In the genomic region with DNA sequence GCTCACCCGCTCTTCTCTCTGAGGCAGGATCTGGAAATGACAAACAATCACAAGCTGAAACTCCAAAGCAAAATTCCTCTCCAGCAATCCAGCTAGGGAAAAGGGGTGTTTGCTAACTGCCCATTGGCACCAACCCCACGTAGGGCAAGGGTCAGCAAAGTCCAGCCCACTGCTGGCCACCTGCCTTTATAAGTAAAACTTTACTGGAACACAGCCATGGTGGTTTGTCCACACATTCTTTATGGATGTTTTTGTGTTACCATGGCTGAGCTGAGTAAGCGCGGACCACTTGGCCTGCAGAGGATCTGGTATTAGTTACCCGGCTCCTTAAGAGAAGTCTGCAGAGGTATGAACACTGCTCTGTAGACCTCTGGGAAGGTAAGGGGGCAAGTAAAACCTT, we compare ENCODE assay signal across 12 mouse cellular contexts.
DNase-seq lines count a peak whose midpoint lies in the region; ATAC-seq lines count a peak whose summit lies in the region.
"Had no signal": no experiment of that assay in that cellular context is flagged by ENCODE, and none has a peak within 500 bp of the region (broad histone marks: within the 10 kb centered on the region; RNA-seq: fewer than 3 reads in every experiment).

No protein-coding gene starts in this region.

- no peaks in the 10 kb centered on the region for H3K27me3 ChIP-seq in forebrain, embryonic 14.5 days (replicated peaks; ENCODE audit: control insufficient read depth, insufficient read depth, low read length)
- H3K27me3 ChIP-seq in forebrain, embryonic 12.5 days, result no peaks in the 10 kb centered on the region
- H3K27me3 ChIP-seq: embryonic facial prominence, embryonic 13.5 days; limb, embryonic 15.5 days had no signal

- 0 out of 2 replicates have a peak overlapping the region, but pooled peaks have one; percentile 6 for H3K27ac ChIP-seq in forebrain, embryonic 14.5 days (ENCODE audit: low read depth, low read length)
- no peak overlapping the region for H3K27ac ChIP-seq in forebrain, embryonic 12.5 days
- H3K27ac ChIP-seq in brown adipose tissue, adult 24 weeks (replicated peaks; ENCODE audit: low read depth, low read length), result peak overlapping the region; percentile 100
- H3K27ac ChIP-seq: embryonic facial prominence, embryonic 13.5 days had no signal

- peak; percentile 37 for DNase-seq in forebrain, embryonic 14.5 days (ENCODE audit: low spot score)
- DNase-seq in left cerebral cortex, postnatal 14 days (ENCODE audit: low spot score in 2 of 2), result peak; percentile 39 to 70
- no peak for DNase-seq in left cerebral cortex, adult 11 months (ENCODE audit: low spot score)
- peak; percentile 43 to 57 for DNase-seq in layer of hippocampus, postnatal 36 days
- no peak for DNase-seq in cerebellum, postnatal 36 days

- H3K4me2 ChIP-seq in forebrain, embryonic 14.5 days (ENCODE audit: low read length), result no peak overlapping the region
- no peak overlapping the region for H3K4me2 ChIP-seq in forebrain, embryonic 12.5 days
- H3K4me2 ChIP-seq: embryonic facial prominence, embryonic 13.5 days; limb, embryonic 15.5 days had no signal

- H3K9ac ChIP-seq in forebrain, embryonic 14.5 days (ENCODE audit: low read length), result no peak overlapping the region
- no peak overlapping the region for H3K9ac ChIP-seq in forebrain, embryonic 12.5 days
- H3K9ac ChIP-seq: embryonic facial prominence, embryonic 13.5 days; limb, embryonic 15.5 days had no signal

- no peak for ATAC-seq in forebrain, embryonic 14.5 days
- no peak for ATAC-seq in forebrain, embryonic 12.5 days (ENCODE audit: low FRiP score)
- no peak for ATAC-seq in activated CD4-positive, CD25-positive, alpha-beta regulatory T cell, adult 4 months
- ATAC-seq: CD4-positive, CD25-positive, alpha-beta regulatory T cell, adult 4 months had no signal

- peaks cover 26% of the 10 kb centered on the region for H3K36me3 ChIP-seq in forebrain, embryonic 14.5 days (ENCODE audit: control insufficient read depth, insufficient read depth, low read length)
- peaks cover 24% of the 10 kb centered on the region for H3K36me3 ChIP-seq in forebrain, embryonic 12.5 days (replicated peaks)

- H3K4me3 ChIP-seq in forebrain, embryonic 14.5 days (ENCODE audit: low read depth, low read length), result no peak overlapping the region
- no peak overlapping the region for H3K4me3 ChIP-seq in forebrain, embryonic 12.5 days (replicated peaks)
- peak overlapping the region; percentile 60 for H3K4me3 ChIP-seq in brown adipose tissue, adult 24 weeks (ENCODE audit: insufficient read depth, low read depth, low read length)
- H3K4me3 ChIP-seq: embryonic facial prominence, embryonic 13.5 days; limb, embryonic 15.5 days; myocyte had no signal

- WGBS in forebrain, embryonic 14.5 days, result 90% methylated on average over 5 of the region's 5 CpGs
- 87% methylated on average over 5 of the region's 5 CpGs for WGBS in forebrain, embryonic 12.5 days

- H3K9me3 ChIP-seq in forebrain, embryonic 14.5 days (replicated peaks; ENCODE audit: control insufficient read depth, low read length), result no peaks in the 10 kb centered on the region
- 0 out of 2 replicates have a peak, but pooled peaks cover 4% of the 10 kb centered on the region for H3K9me3 ChIP-seq in forebrain, embryonic 12.5 days
- H3K9me3 ChIP-seq: embryonic facial prominence, embryonic 13.5 days; limb, embryonic 15.5 days had no signal

- intact Hi-C loops in left cerebral cortex, postnatal 14 days (cut with DNase I), result no loop called here

- H3K4me1 ChIP-seq in forebrain, embryonic 14.5 days (ENCODE audit: control insufficient read depth, insufficient read depth, low read length), result peaks cover 14% of the 10 kb centered on the region; the same call in 1 of the 2 replicates
- peaks cover 15% of the 10 kb centered on the region for H3K4me1 ChIP-seq in forebrain, embryonic 12.5 days
- H3K4me1 ChIP-seq in brown adipose tissue, adult 24 weeks (ENCODE audit: control insufficient read depth, insufficient read depth, insufficient read length, low read length), result peaks cover 49% of the 10 kb centered on the region

Comparison
In these comparisons a context has a peak if more than half of its experiments do, and no peak if none do; other contexts are left out.
1. DNase-seq: peak in forebrain, embryonic 14.5 days (single experiment), left cerebral cortex, postnatal 14 days (2 of 2) and layer of hippocampus, postnatal 36 days (2 of 2); none in left cerebral cortex, adult 11 months (single experiment) and cerebellum, postnatal 36 days (0 of 2).